Mouse (Mus musculus) myocyte (in vitro differentiated cells): ENCODE results near the gene Trrap.

Experiments
- CEBPB ChIP-seq: IDR thresholded peaks from 2 replicates; pipeline ENCODE4 v1.6.1; 2011; ENCODE audit warnings: mild to moderate bottlenecking, moderate library complexity; ENCODE audit not compliant: poor library complexity, insufficient read depth, severe bottlenecking
- E2F4 ChIP-seq: IDR thresholded peaks from one replicate; pipeline ENCODE4 v1.6.1; 2011; ENCODE audit warnings: mild to moderate bottlenecking, control low read depth, moderate library complexity; ENCODE audit not compliant: insufficient read depth
- MAX ChIP-seq: IDR thresholded peaks from one replicate; pipeline ENCODE4 v1.6.1; 2011; ENCODE audit warnings: low read depth, mild to moderate bottlenecking, control low read depth
- MYOD1 ChIP-seq, 3 experiments: IDR thresholded peaks; one replicate each; pipeline ENCODE4 v1.6.1; 2011; ENCODE audit warnings: control low read depth in 2 of 3, low read depth in 2 of 3, mild to moderate bottlenecking in 2 of 3, moderate library complexity in 1 of 3; ENCODE audit not compliant: insufficient read length in 2 of 3, control insufficient read depth in 1 of 3
- MYOG ChIP-seq, 3 experiments: IDR thresholded peaks; one replicate each; pipeline ENCODE4 v1.6.1; 2011; ENCODE audit warnings: control low read depth in 2 of 3, low read depth in 2 of 3, mild to moderate bottlenecking in 2 of 3; ENCODE audit not compliant: insufficient read length in 2 of 3, control insufficient read depth in 1 of 3, insufficient read depth in 1 of 3
- POLR2A ChIP-seq: IDR thresholded peaks from one replicate; pipeline ENCODE4 v1.6.1; 2011; ENCODE audit warnings: low read depth, mild to moderate bottlenecking, control low read depth, moderate library complexity; ENCODE audit not compliant: insufficient read length
- POLR2AphosphoS2 ChIP-seq: IDR thresholded peaks from one replicate; pipeline ENCODE4 v1.6.1; 2011; ENCODE audit warnings: low read depth, control low read depth; ENCODE audit not compliant: insufficient read length
- REST ChIP-seq: IDR thresholded peaks from one replicate; pipeline ENCODE4 v1.6.1; 2011; ENCODE audit warnings: mild to moderate bottlenecking, control low read depth, moderate library complexity; ENCODE audit not compliant: insufficient read depth, insufficient read length
- SRF ChIP-seq: IDR thresholded peaks from one replicate; pipeline ENCODE4 v1.6.1; 2011; ENCODE audit warnings: low read depth; ENCODE audit not compliant: control insufficient read depth, insufficient read length
- TCF12 ChIP-seq: IDR thresholded peaks from one replicate; pipeline ENCODE4 v1.6.1; 2011; ENCODE audit warnings: mild to moderate bottlenecking, control low read depth; ENCODE audit not compliant: poor library complexity, insufficient read depth, severe bottlenecking
- USF1 ChIP-seq: IDR thresholded peaks from one replicate; pipeline ENCODE4 v1.6.1; 2011; ENCODE audit warnings: low read depth, mild to moderate bottlenecking, control low read depth, moderate library complexity

DNA sequence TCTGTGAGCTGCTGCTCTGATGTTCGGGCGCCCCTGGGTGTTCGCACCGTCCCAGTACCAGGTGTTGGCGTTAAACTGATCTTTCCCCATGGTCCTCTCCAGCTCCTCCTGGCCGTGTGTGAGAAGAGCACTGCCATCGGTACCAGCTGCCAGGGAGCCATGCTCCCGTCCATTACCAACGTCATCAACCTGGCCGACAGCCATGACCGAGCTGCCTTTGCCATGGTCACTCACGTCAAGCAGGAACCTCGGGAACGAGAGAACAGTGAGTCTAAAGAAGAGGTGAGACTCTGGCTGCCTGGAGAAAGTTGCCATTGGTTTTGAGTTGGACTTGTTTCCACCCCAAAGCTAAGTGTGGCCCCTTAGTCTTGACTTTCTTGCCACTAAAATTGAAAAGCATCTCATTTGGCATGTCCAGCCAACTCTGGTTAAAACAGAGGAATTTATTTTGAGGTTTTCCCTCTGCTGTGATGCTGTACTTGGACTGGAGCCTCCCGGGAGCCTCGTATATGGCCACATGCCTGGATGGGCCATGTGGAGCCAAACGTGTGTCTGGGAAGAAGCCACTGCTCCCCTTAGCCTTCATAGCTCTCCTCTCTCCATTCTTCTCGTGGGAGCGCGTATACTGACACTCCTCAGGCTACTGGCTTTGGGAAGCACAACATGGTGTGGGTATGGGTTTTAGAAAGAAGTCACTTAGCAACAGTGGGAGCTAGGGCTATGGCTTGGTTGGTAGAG lies 61.0 kb downstream of the Trrap start:
- TF ChIP-seq USF1, result no peak
- no peak for TF ChIP-seq POLR2A
- no peak for TF ChIP-seq MAX
- TF ChIP-seq SRF, result no peak
- TF ChIP-seq MYOD1 (IDR thresholded peaks at IDR 0.05; ENCODE audit: control insufficient read depth in 1 of 3, insufficient read length in 2 of 3, low read depth in 2 of 3), result no peak
- TF ChIP-seq REST, result no peak
- no peak for TF ChIP-seq E2F4
- TF ChIP-seq POLR2AphosphoS2, result no peak
- TF ChIP-seq MYOG (IDR thresholded peaks at IDR 0.05; ENCODE audit: control insufficient read depth in 1 of 3, insufficient read depth in 1 of 3, insufficient read length in 2 of 3, low read depth in 2 of 3), result no peak
- TF ChIP-seq CEBPB, result no peak
- no peak for TF ChIP-seq TCF12
